Mouse (Mus musculus) adrenal gland, adult 2 months (tissue): ENCODE data around the gene Tvp23b. TPM values are rescaled to one million over a fixed set of nuclear protein-coding genes. Genes with fewer than 3 reads are reported as not detected.

ENCODE experiments used
- DNase-seq: peaks from one replicate; pipeline ENCODE4 v3.0.0; 2021
- polyA plus RNA-seq: library from polyadenylated mRNA; depleted of rRNA; stranded (reverse); fragments of >200 nt; gene quantifications from 2 replicates; pipeline ENCODE4 v1.2.3, GENCODE M21; 2012; rRNA removed
- total RNA-seq, 2 experiments: library from RNA; stranded (reverse); gene quantifications; 2 replicates each; pipeline ENCODE4 v1.2.3; 2021

The Tvp23b gene
- total and polyA plus RNA-seq, 3 experiments = 4.6 to 54.6 (median 31.7) TPM

GRCm38 (mm10) chr11:62940176-62940575, 60.9 kb downstream of the Tvp23b start:
- no peak for DNase-seq

GRCm38 (mm10) chr11:62943538-62943937, 64.3 kb downstream of the Tvp23b start:
- DNase-seq = no peak

GRCm38 (mm10) chr11:62945514-62945913, 66.3 kb downstream of the Tvp23b start:
- no peak for DNase-seq

- no peak for DNase-seq
Observed at GRCm38 (mm10) chr11:62949548-62949947, 70.3 kb downstream of the Tvp23b start.

- DNase-seq = no peak
Observed at GRCm38 (mm10) chr11:62951012-62951411, 71.8 kb downstream of the Tvp23b start, which contains the start of gene Cdrt4. Gene Cdrt4 (plus strand): TSS chr11:62951193.

GRCm38 (mm10) chr11:62954766-62955165, 75.5 kb downstream of the Tvp23b start:
- no peak for DNase-seq

- no peak for DNase-seq
Observed at GRCm38 (mm10) chr11:62955186-62955585, 75.9 kb downstream of the Tvp23b start.

GRCm38 (mm10) chr11:62955776-62956175, 76.5 kb downstream of the Tvp23b start:
- no peak for DNase-seq

- DNase-seq = no peak
Observed at GRCm38 (mm10) chr11:62957626-62958180, 78.4 kb downstream of the Tvp23b start.

GRCm38 (mm10) chr11:62963292-62963691, 84.0 kb downstream of the Tvp23b start:
- DNase-seq = no peak

GRCm38 (mm10) chr11:62966424-62966764, 87.1 kb downstream of the Tvp23b start:
- DNase-seq = no peak

Other genes with a start within 250 kb of the Tvp23b start
- 10 to 100 TPM; 17.5 to 40.5 TPM for gene Lrrc75a, start 230.9 kb upstream of the Tvp23b start, total RNA-seq
- gene Lrrc75a, start 230.9 kb upstream of the Tvp23b start, polyA plus RNA-seq = 46.9 and 73.5 TPM in 2 replicates
- gene Mmgt2, start 230.8 kb upstream of the Tvp23b start, total RNA-seq = 10 to 100 TPM; 34.5 to 47.3 TPM
- 87.2 and 88.1 TPM in 2 replicates for gene Mmgt2, start 230.8 kb upstream of the Tvp23b start, polyA plus RNA-seq
- 1 to 10 TPM; 2.9 to 5.0 TPM for gene Zfp287, start 147.6 kb upstream of the Tvp23b start, total RNA-seq
- gene Zfp287, start 147.6 kb upstream of the Tvp23b start, polyA plus RNA-seq = 0.89 and 1.3 TPM in 2 replicates
- not detected for gene Gm10428, start 126.4 kb upstream of the Tvp23b start, total RNA-seq
- gene Gm10428, start 126.4 kb upstream of the Tvp23b start, polyA plus RNA-seq = not detected in 2 replicates
- gene Zfp286, start 90.0 kb upstream of the Tvp23b start, total RNA-seq = 1 to 10 TPM; 1.5 to 3.5 TPM
- 0.21 TPM in 1 of 2 replicates, not detected in the other for gene Zfp286, start 90.0 kb upstream of the Tvp23b start, polyA plus RNA-seq
- gene Trim16, start 59.2 kb upstream of the Tvp23b start, total RNA-seq = 1 to 10 TPM; 5.7 to 9.6 TPM
- gene Trim16, start 59.2 kb upstream of the Tvp23b start, polyA plus RNA-seq = 1.7 and 2.2 TPM in 2 replicates
- gene Fbxw10, start 32.4 kb upstream of the Tvp23b start, total RNA-seq = under 1 TPM; 0.89 to 0.97 TPM
- gene Fbxw10, start 32.4 kb upstream of the Tvp23b start, polyA plus RNA-seq = 0.41 TPM in 1 of 2 replicates, not detected in the other
- gene Cdrt4, start 71.7 kb downstream of the Tvp23b start, total RNA-seq = not detected
- 0.16 TPM in 1 of 2 replicates, not detected in the other for gene Cdrt4, start 71.7 kb downstream of the Tvp23b start, polyA plus RNA-seq
- gene Tekt3, start 182.2 kb downstream of the Tvp23b start, total RNA-seq = not detected
- gene Tekt3, start 182.2 kb downstream of the Tvp23b start, polyA plus RNA-seq = not detected in 2 replicates
- 100 to 1,000 TPM; 102 to 190 TPM for gene Pmp22, start 249.5 kb downstream of the Tvp23b start, total RNA-seq
- gene Pmp22, start 249.5 kb downstream of the Tvp23b start, polyA plus RNA-seq = 125 and 184 TPM in 2 replicates